Mouse (Mus musculus) midbrain, embryonic 13.5 days (tissue): ENCODE measurements around the gene Auts2. TPM values are rescaled to one million over a fixed set of nuclear protein-coding genes. Genes with fewer than 3 reads are reported as not detected.
A peak's percentile ranks its signal among the peaks of the same experiment; 100 is the strongest.

Source experiments
- ATAC-seq: fragments of 200-750 bp; cut with Nextera tagmentation; 2 replicates; pipeline ENCODE4 v1.8.0; 2017; ENCODE audit warnings: mild to moderate bottlenecking, moderate TSS enrichment, moderate library complexity
- H3K27ac ChIP-seq: fragments of 300-500 bp; sonication (generic); 2 replicates; pipeline ENCODE4 v1.5.1; 2015; ENCODE audit warnings: inconsistent platforms, mild to moderate bottlenecking, moderate library complexity
- H3K27me3 ChIP-seq: fragments of 300-500 bp; sonication (generic); 2 replicates; pipeline ENCODE4 v1.6.1; 2015; ENCODE audit warnings: mild to moderate bottlenecking, inconsistent platforms
- H3K36me3 ChIP-seq: fragments of 300-500 bp; sonication (generic); 2 replicates; pipeline ENCODE4 v1.6.1; 2015; ENCODE audit warnings: mild to moderate bottlenecking, inconsistent platforms
- H3K4me1 ChIP-seq: fragments of 300-500 bp; sonication (generic); replicated peaks from 2 replicates; pipeline ENCODE4 v1.6.1; 2015; ENCODE audit warnings: inconsistent platforms
- H3K4me2 ChIP-seq: fragments of 300-500 bp; sonication (generic); replicated peaks from 2 replicates; pipeline ENCODE4 v1.6.1; 2015; ENCODE audit warnings: moderate library complexity, mild to moderate bottlenecking, inconsistent platforms
- H3K4me3 ChIP-seq: fragments of 300-500 bp; sonication (generic); replicated peaks from 2 replicates; pipeline ENCODE4 v1.5.1; 2015; ENCODE audit warnings: mild to moderate bottlenecking, inconsistent platforms
- H3K9ac ChIP-seq: fragments of 300-500 bp; sonication (generic); replicated peaks from 2 replicates; pipeline ENCODE4 v1.6.1; 2015; ENCODE audit warnings: mild to moderate bottlenecking, inconsistent platforms
- H3K9me3 ChIP-seq: fragments of 300-500 bp; sonication (generic); 2 replicates; pipeline ENCODE4 v1.6.1; 2016; ENCODE audit warnings: mild to moderate bottlenecking, inconsistent platforms
- WGBS: fragments of 180-500 bp; shearing (Covaris S2); methylation state at CpG from one replicate; pipeline ENCODE4 v1.1.7; 2015; 5-methylcytosine and 5-hydroxymethylcytosine counted together
- polyA plus RNA-seq: library from polyadenylated mRNA; unstranded; fragments of >200 nt; fragmentation: Nextera tagmentation; extraction: Ambion mirVana; gene quantifications from 2 replicates; pipeline ENCODE4 v1.2.1, GENCODE M21; 2015

Gene Auts2
- polyA plus RNA-seq, 1 experiment from 2014 or later, result 76.2 TPM

DNA sequence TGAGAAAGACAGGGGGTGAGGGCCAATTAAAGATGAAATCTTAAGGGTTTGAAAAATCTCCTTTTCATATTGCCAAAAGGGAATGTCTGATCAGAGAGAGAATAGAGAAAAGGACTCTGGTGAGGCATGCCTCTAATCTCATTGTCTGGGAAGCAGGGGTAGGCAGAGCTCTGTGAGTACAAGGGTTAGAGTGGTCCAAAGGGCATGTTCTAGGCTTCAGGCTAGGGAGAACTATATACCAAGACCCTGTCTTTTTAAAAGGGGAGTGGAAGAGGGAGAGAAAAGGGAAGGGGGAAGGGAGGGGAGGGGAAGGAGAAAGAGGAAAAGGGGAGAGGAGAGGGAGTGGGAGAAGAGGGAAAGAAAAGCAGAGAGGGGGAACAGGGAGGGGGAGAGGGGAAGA lies 244.1 kb downstream of the Auts2 start:
- Histone ChIP-seq H3K27me3 (no peaks in the 10 kb centered on the region), H3K4me1 (peaks cover 47% of the 10 kb centered on the region), H3K9ac (no peak overlapping the region), H3K4me3 (no peak overlapping the region), H3K27ac (no peak overlapping the region), H3K4me2 (no peak overlapping the region), H3K36me3 (no peaks in the 10 kb centered on the region), H3K9me3 (no peaks in the 10 kb centered on the region)
- no peak for ATAC-seq

GRCm38 (mm10) chr5:132297309-132297708 lies 245.8 kb downstream of the Auts2 start:
- Histone ChIP-seq H3K9ac (no peak overlapping the region), H3K27me3 (no peaks in the 10 kb centered on the region), H3K4me3 (no peak overlapping the region), H3K27ac (no peak overlapping the region), H3K4me1 (peaks cover 51% of the 10 kb centered on the region), H3K36me3 (no peaks in the 10 kb centered on the region), H3K4me2 (no peak overlapping the region), H3K9me3 (no peaks in the 10 kb centered on the region)
- 95% methylated on average over 7 of the region's 7 CpGs for WGBS
- no peak for ATAC-seq

GRCm38 (mm10) chr5:132294469-132294868 lies 248.7 kb downstream of the Auts2 start:
- WGBS, result 13% methylated on average over 3 of the region's 3 CpGs
- Histone ChIP-seq H3K9ac (peak overlapping the region; percentile 44; the same call in 1 of the 2 replicates), H3K4me3 (no peak overlapping the region)

DNA sequence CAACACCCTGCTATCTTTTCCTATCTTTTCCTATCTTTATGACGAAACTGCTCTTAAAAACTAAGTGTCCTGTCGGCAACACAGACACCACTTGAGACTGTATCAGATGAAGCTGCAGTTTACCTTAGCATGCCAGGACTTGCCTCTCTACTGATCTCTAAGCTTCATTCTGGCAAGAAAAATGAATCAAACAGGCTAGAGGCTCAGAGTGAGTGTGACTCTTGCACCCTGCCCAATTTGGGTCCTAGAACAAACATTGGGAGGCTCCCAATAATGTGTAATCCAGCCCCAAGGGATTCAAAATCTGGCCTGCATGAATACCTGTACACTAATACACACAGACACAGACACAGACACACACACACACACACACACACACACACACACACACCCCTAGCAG lies 250.2 kb downstream of the Auts2 start:
- H3K27me3 ChIP-seq, result no peaks in the 10 kb centered on the region
- ATAC-seq, result no peak

More at GRCm38 (mm10) chr5:132294469-132294868, 248.7 kb downstream of the Auts2 start:
- Histone ChIP-seq H3K9me3 (no peaks in the 10 kb centered on the region), H3K27me3 (no peaks in the 10 kb centered on the region), H3K27ac (peak overlapping the region; percentile 35; the same call in 1 of the 2 replicates), H3K4me2 (no peak overlapping the region), H3K36me3 (no peaks in the 10 kb centered on the region), H3K4me1 (peaks cover 67% of the 10 kb centered on the region)
- ATAC-seq, result no peak

DNA sequence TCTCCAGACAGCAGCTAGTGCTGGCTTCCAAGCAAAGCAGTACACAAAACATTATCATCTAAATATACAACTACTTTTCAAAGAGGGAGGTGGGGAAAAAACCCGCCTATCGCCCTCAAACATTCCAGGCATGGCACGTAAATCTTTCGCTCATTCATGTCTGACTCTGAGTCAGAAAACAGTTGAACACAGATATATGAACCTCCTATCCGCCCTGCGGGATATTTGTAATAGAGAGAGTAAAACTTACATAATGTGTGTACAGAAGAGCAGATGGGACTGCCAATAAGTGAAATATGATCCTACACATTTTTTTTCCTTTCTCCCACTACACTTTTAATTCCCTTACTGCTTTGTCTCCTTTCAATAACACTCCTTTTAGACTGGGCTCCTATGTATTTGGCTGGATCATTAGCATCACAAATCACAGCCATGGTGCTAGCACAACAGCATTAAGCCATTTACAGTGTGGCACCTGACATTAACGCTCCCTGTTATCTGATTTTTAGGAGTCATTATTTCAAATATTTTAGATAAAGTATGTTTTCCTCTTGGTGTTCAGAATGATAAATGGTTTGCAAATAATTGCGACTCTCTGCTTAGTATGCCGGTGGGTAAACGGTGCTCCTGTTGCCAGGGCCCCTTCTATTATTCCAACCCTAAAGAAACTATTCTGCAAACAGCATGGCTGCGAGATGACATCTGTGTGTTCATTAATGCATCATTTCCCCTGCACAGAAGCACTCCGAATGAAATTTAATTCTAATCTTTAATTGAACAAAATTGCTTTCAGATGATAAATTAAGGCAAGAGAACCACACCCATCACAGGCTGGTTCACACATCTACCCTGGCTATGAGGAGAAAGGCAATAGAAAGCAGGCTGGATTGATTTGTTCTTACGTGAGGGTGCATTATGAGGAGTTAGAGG lies 252.3 kb downstream of the Auts2 start:
- Histone ChIP-seq H3K9me3 (no peaks in the 10 kb centered on the region), H3K4me1 (peaks cover 59% of the 10 kb centered on the region), H3K36me3 (no peaks in the 10 kb centered on the region), H3K27me3 (no peaks in the 10 kb centered on the region), H3K4me3 (no peak overlapping the region), H3K27ac (peak overlapping the region; percentile 44), H3K4me2 (peak overlapping the region; percentile 33), H3K9ac (no peak overlapping the region; the same call in 1 of the 2 replicates)
- 15% methylated on average over 13 of the region's 13 CpGs for WGBS
- 0 out of 2 replicates have a peak, but pooled peaks have one; percentile 24 for ATAC-seq

More for the DNA sequence above, 250.2 kb downstream of the Auts2 start:
- peaks cover 59% of the 10 kb centered on the region for H3K4me1 ChIP-seq
- no peak overlapping the region for H3K9ac ChIP-seq
- no peak overlapping the region for H3K27ac ChIP-seq
- no peaks in the 10 kb centered on the region for H3K36me3 ChIP-seq
- no peak overlapping the region for H3K4me3 ChIP-seq
- 85% methylated on average over 2 of the region's 2 CpGs for WGBS
- no peak overlapping the region for H3K4me2 ChIP-seq
- H3K9me3 ChIP-seq, result no peaks in the 10 kb centered on the region

- Histone ChIP-seq H3K4me1 (peaks cover 22% of the 10 kb centered on the region), H3K27ac (no peak overlapping the region), H3K4me2 (no peak overlapping the region), H3K9me3 (no peaks in the 10 kb centered on the region), H3K27me3 (no peaks in the 10 kb centered on the region), H3K4me3 (no peak overlapping the region), H3K9ac (no peak overlapping the region), H3K36me3 (no peaks in the 10 kb centered on the region)
- 74% methylated on average over 3 of the region's 3 CpGs for WGBS
- no peak for ATAC-seq
Measured at GRCm38 (mm10) chr5:132283741-132284140, 259.4 kb downstream of the Auts2 start.

DNA sequence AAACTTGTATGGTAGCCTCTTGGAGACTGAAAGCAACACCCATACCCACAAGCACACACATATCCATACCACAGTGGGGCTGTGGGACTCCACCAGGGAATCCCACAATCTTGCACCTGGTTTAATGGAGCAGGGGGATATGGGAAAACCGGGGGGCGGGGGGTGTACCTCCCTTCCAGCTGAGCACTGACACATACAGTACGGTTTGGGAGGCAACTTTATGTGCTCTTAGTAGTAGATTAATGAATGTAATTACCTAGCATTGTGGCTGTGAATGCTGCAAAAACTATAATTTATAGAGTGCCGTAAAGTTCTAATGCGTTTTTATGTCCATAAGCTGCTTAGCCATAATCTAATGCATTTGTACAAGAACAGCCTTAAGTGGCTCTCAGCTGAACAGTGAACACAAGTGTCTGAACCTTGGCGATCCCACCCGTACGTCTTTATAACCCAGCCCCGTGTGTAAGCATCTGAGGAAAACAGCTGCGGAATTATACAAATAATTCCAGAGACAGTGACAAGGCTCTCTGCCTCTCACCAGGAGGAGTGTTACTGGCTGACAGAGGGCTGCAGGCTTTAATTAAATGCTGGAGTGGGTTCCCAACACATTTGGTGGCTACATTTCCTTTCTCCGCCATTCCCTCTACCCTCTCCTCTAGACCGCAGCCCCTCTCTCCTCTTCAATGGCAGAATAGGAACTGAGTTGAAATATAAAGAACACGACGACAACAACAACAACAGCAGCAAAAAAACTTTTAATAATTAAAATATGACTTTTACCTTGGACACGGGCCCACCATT lies 268.8 kb downstream of the Auts2 start:
- H3K4me1 ChIP-seq, result peaks cover 25% of the 10 kb centered on the region
- peaks cover 17% of the 10 kb centered on the region; the same call in 1 of the 2 replicates for H3K27me3 ChIP-seq
- no peak overlapping the region; the same call in 1 of the 2 replicates for H3K27ac ChIP-seq
- H3K4me3 ChIP-seq, result no peak overlapping the region
- no peak overlapping the region for H3K4me2 ChIP-seq
- no peaks in the 10 kb centered on the region for H3K36me3 ChIP-seq
- H3K9ac ChIP-seq, result no peak overlapping the region
- ATAC-seq, result no peak
- no peaks in the 10 kb centered on the region for H3K9me3 ChIP-seq
- WGBS, result 69% methylated on average over 15 of the region's 15 CpGs

DNA sequence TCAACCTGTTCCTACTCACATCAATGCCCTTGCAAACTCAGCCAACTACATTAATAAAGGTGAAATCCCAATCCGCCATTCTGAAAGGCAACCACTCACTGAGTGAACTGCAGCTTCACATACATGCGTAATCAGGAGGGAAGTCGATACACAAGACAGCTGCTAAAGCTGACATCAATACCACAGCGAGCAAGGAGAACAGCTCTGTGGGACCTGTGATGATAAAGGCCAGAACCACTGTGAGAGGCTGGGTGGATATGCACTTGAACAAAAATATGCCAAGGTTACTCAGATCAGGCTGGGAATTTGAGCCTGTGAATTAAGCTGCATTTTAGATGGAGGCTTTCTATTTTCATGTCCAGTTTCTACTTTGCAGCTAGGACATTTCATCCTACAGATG lies 271.0 kb downstream of the Auts2 start:
- Histone ChIP-seq H3K27me3 (peaks cover 17% of the 10 kb centered on the region; the same call in 1 of the 2 replicates), H3K9me3 (no peaks in the 10 kb centered on the region), H3K4me1 (peaks cover 38% of the 10 kb centered on the region), H3K4me3 (no peak overlapping the region), H3K4me2 (no peak overlapping the region), H3K9ac (no peak overlapping the region), H3K27ac (no peak overlapping the region), H3K36me3 (no peaks in the 10 kb centered on the region)
- no peak for ATAC-seq
- 62% methylated on average over 4 of the region's 4 CpGs for WGBS

DNA sequence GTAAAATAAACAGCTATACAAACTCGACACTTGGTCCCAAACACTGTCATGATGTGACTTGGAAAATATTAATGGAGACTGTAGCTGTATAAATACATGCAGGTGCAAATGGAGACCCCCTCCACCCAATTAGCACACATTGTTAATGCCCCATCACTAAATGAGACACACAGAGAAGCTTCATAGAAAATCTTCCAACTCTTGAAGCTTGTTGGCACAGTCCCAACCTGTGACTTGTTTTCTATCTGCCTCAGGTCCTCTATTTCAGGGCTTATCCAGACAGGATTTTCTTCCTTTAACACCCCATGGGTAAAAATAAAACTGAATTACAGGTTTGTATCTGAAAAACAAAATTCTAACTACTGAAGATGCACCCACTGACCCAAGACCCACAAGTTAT lies 272.2 kb downstream of the Auts2 start:
- no peaks in the 10 kb centered on the region for H3K36me3 ChIP-seq
- ATAC-seq, result no peak
- no peak overlapping the region for H3K9ac ChIP-seq
- H3K4me2 ChIP-seq, result no peak overlapping the region
- H3K27me3 ChIP-seq, result peaks cover 17% of the 10 kb centered on the region; the same call in 1 of the 2 replicates
- peaks cover 38% of the 10 kb centered on the region for H3K4me1 ChIP-seq
- H3K27ac ChIP-seq, result no peak overlapping the region
- H3K4me3 ChIP-seq, result no peak overlapping the region
- 83% methylated on average over 1 of the region's 1 CpGs for WGBS
- no peaks in the 10 kb centered on the region for H3K9me3 ChIP-seq

DNA sequence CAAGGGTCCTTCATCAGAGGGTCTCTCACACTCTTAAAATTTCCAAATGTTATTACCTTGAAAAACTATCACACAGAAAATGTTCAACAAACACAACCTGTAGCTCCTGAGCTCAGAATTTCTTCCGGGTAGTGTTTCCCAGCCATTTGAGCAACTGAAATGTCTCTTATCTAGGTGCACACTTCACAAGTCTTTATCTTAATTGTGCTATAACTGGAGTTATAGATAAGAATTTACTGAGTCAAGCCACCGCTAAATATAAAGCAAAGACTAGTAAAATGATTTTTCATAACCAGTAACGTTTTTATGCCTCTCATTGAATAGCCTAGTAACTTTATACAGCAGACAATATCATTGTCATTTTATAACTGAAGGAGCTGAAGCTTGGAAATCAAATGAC lies 273.1 kb downstream of the Auts2 start:
- H3K27me3 ChIP-seq, result peaks cover 17% of the 10 kb centered on the region; the same call in 1 of the 2 replicates
- H3K4me3 ChIP-seq, result no peak overlapping the region
- ATAC-seq, result no peak

DNA sequence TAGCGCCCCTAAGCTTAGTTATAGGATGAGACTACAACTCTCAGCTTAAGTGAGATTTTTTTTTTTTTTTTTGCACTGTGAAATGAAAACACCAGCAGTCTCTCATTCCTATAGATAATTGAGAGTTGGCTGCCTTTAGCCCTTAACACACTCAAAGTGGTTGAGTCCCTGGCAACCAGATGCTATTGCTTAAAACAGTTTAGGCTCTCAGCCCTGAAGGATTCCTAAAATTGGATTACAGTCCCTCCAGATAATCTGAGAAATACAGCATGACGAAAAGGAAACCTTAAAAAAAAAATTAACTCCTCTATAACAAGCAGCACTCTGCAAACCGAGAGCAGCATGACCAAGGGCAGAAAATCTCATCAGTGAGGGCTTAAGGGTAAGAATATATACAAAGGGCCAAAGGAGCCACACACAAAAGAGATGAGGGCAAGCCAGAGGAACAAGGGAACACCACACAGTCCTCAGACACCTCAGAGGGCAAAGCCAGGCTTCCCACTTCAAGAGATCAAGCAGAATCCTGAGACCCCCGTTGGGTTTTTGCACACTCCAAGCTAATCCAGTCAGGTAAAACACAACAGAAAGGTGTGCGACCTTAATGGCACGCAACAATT lies 274.7 kb downstream of the Auts2 start:
- WGBS, result 27% methylated on average over 6 of the region's 6 CpGs
- H3K27me3 ChIP-seq, result peaks cover 17% of the 10 kb centered on the region; the same call in 1 of the 2 replicates
- no peak overlapping the region for H3K9ac ChIP-seq
- H3K27ac ChIP-seq, result no peak overlapping the region
- no peak overlapping the region for H3K4me3 ChIP-seq
- no peaks in the 10 kb centered on the region for H3K36me3 ChIP-seq
- H3K4me2 ChIP-seq, result no peak overlapping the region
- no peaks in the 10 kb centered on the region for H3K9me3 ChIP-seq
- peak; percentile 43; the same call in 1 of the 2 replicates for ATAC-seq
- peaks cover 45% of the 10 kb centered on the region for H3K4me1 ChIP-seq

More for the DNA sequence above, 273.1 kb downstream of the Auts2 start:
- no peak overlapping the region for H3K9ac ChIP-seq
- 95% methylated on average over 3 of the region's 3 CpGs for whole genome bisulfite sequencing
- H3K27ac ChIP-seq, result no peak overlapping the region
- no peaks in the 10 kb centered on the region for H3K9me3 ChIP-seq
- H3K4me2 ChIP-seq, result no peak overlapping the region
- H3K4me1 ChIP-seq, result peaks cover 43% of the 10 kb centered on the region
- H3K36me3 ChIP-seq, result no peaks in the 10 kb centered on the region
